Mouse (Mus musculus): ENCODE measurements around the gene Skp1a.

DNA sequence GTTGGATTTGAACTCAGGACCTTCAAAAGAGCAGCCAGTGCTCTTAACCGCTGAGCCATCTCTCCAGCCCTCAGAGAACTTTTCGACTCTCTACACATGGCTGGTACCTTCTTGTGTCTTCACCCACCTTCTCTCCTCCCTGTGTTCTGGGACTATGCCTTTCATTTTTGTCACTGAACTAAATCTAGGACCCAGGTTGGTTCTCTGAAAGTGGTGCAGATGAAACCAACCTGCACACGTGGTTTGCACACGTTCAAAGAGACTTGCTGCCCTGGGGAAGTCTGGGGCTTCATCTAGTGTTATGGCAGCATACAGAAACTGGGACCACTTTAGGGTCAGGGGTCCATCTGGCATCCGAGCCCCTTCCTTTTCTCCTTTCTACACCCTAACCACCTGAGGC is 35.5 kb downstream of the Skp1a start:
- TF ChIP-seq CTCF (IDR thresholded peaks at IDR 0.05; ENCODE audit: extremely low read depth, insufficient read depth, low read length) (no peak), POLR2A (IDR thresholded peaks at IDR 0.05; ENCODE audit: extremely low read depth, insufficient read depth, low read length) (no peak)
